Mouse (Mus musculus) liver, embryonic 14.5 days (tissue): ENCODE results near the gene Mrpl51. TPM values are rescaled to one million over a fixed set of nuclear protein-coding genes. Genes with fewer than 3 reads are reported as not detected.

ENCODE experiments used
- ATAC-seq: fragments of 200-750 bp; cut with Nextera tagmentation; 2 replicates; pipeline ENCODE4 v1.8.0; 2017; ENCODE audit warnings: moderate number of reproducible peaks, mild to moderate bottlenecking, moderate library complexity; ENCODE audit not compliant: insufficient read depth
- DNase-seq, 3 experiments: peaks; one replicate each; pipeline ENCODE4 v3.0.0-alpha.2; 2012 to 2013; ENCODE audit warnings: low read depth in 3 of 3, low spot score in 3 of 3
- H3K27ac ChIP-seq: fragments of 300-500 bp; sonication (generic); 2 replicates; pipeline ENCODE4 v1.5.1; 2014; ENCODE audit warnings: moderate library complexity, mild to moderate bottlenecking, control low read depth, inconsistent platforms
- H3K27me3 ChIP-seq: fragments of 300-500 bp; sonication (generic); 2 replicates; pipeline ENCODE4 v1.6.1; 2014; ENCODE audit warnings: mild to moderate bottlenecking, low read length, moderate library complexity; ENCODE audit not compliant: control insufficient read depth, insufficient read depth
- H3K36me3 ChIP-seq: fragments of 300-500 bp; sonication (generic); replicated peaks from 2 replicates; pipeline ENCODE4 v1.6.1; 2014; ENCODE audit warnings: low read depth; ENCODE audit not compliant: control insufficient read depth, insufficient read depth
- H3K4me1 ChIP-seq, 2 experiments: fragments of 200-500 bp in 1 of 2; fragments of 300-500 bp in 1 of 2; sonication (generic) in 1 of 2; replicated peaks; 2 replicates each; pipeline ENCODE4 v1.6.1; 2012 to 2014; ENCODE audit warnings: antibody characterized with exemption in 1 of 2, inconsistent platforms in 1 of 2, low read length in 1 of 2; ENCODE audit not compliant: control insufficient read depth in 2 of 2, insufficient read depth in 2 of 2
- H3K4me2 ChIP-seq: fragments of 300-500 bp; sonication (generic); 2 replicates; pipeline ENCODE4 v1.6.1; 2014; ENCODE audit warnings: low read depth, mild to moderate bottlenecking, control low read depth, moderate library complexity
- H3K4me3 ChIP-seq, 2 experiments: fragments of 200-500 bp in 1 of 2; fragments of 300-500 bp in 1 of 2; sonication (generic) in 1 of 2; 2 replicates each; pipeline ENCODE4 v1.5.1; 2012 to 2014; ENCODE audit warnings: low read depth in 2 of 2, low read length in 2 of 2, mild to moderate bottlenecking in 2 of 2, control low read depth in 1 of 2, inconsistent platforms in 1 of 2, moderate library complexity in 1 of 2; ENCODE audit not compliant: insufficient read depth in 1 of 2
- H3K9ac ChIP-seq: fragments of 300-500 bp; sonication (generic); replicated peaks from 2 replicates; pipeline ENCODE4 v1.6.1; 2014; ENCODE audit warnings: mild to moderate bottlenecking, control low read depth, moderate library complexity
- H3K9me3 ChIP-seq: fragments of 300-500 bp; sonication (generic); 2 replicates; pipeline ENCODE4 v1.6.1; 2016; ENCODE audit warnings: low read length, mixed read lengths; ENCODE audit not compliant: control insufficient read depth
- CTCF ChIP-seq: IDR thresholded peaks from 2 replicates; pipeline ENCODE4 v1.5.1; 2016; ENCODE audit warnings: antibody characterized with exemption, low read depth, control low read depth
- EP300 ChIP-seq: IDR thresholded peaks from 2 replicates; pipeline ENCODE4 v1.6.1; 2016; ENCODE audit warnings: antibody characterized with exemption, low read depth
- WGBS: fragments of 180-500 bp; shearing (Covaris S2); extraction: QIAGEN DNeasy Blood & Tissue Kit; methylation state at CpG from one replicate; pipeline ENCODE4 v1.1.7; 2014; ENCODE audit not compliant: insufficient replicate concordance; 5-methylcytosine and 5-hydroxymethylcytosine counted together
- polyA plus RNA-seq, 2 experiments: library from polyadenylated mRNA; depleted of rRNA in 1 of 2; stranded (reverse) in 1 of 2; unstranded in 1 of 2; fragments of >200 nt; fragmentation: Nextera tagmentation in 1 of 2; extraction: Ambion mirVana in 1 of 2; gene quantifications; 2 replicates each; pipeline versions ENCODE4 v1.2.1 to v1.2.3; 2012 to 2014

Gene Mrpl51
- polyA plus RNA-seq, 2 experiments: 50.9 to 182 TPM

DNA sequence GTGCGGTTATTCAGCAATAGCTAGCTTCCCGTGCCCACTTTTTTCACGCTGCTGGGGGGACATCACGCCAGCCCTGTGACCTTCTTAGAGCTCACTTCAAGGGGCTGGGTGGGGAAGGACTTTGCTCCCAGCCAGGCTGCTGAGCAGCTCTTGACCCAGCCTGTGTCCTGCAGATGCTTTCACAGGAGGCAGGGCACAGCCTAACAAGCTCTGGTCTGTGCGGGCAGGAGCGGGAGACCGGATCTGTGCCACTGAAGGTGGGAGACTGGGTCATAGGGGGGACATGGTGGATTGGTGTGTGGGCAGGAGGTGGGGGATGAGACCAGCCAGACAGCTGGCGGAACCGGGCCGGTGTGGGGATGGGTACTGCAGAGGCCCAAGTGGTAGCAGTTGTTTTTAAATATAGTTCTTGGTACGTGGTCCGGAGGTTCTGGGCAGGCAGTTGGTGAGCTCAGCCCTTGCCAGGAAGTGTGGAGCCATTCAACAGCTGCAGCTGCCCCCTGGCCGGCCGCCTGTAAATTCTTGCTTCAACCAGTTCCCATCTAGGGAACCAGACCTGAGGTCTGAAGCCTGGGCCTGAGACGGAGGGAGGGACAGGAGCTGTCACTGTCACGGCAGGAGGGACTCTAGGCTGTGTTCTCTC, 42.6 kb upstream of the Mrpl51 start:
- 59% methylated on average over 16 of the region's 16 CpGs for WGBS
- H3K27me3 ChIP-seq: no peaks in the 10 kb centered on the region
- ATAC-seq (no peak), DNase-seq (no peak)
- peak overlapping the region; percentile 18; the same call in 1 of the 2 replicates for H3K4me2 ChIP-seq
- TF ChIP-seq CTCF: no peak; the same call in 1 of the 2 replicates
- TF ChIP-seq EP300: no peak
- no peak overlapping the region for H3K9ac ChIP-seq
- H3K27ac ChIP-seq: no peak overlapping the region
- no peaks in the 10 kb centered on the region for H3K9me3 ChIP-seq
- H3K36me3 ChIP-seq: no peaks in the 10 kb centered on the region; the same call in 1 of the 2 replicates
- H3K4me1 ChIP-seq: peaks cover 26 to 36% of the 10 kb centered on the region in 2 experiments
- no peak overlapping the region for H3K4me3 ChIP-seq

- Histone ChIP-seq H3K4me1 (peaks cover 24 to 33% of the 10 kb centered on the region in 2 experiments), H3K4me2 (no peak overlapping the region), H3K27ac (no peak overlapping the region), H3K36me3 (no peaks in the 10 kb centered on the region; the same call in 1 of the 2 replicates), H3K9me3 (no peaks in the 10 kb centered on the region), H3K27me3 (no peaks in the 10 kb centered on the region), H3K9ac (no peak overlapping the region), H3K4me3 (no peak overlapping the region)
- ATAC-seq (no peak), DNase-seq (no peak)
- 75% methylated on average over 7 of the region's 7 CpGs for WGBS
- TF ChIP-seq CTCF (no peak), EP300 (no peak)
Measured at GRCm38 (mm10) chr6:125149569-125149950, 42.0 kb upstream of the Mrpl51 start.

GRCm38 (mm10) chr6:125152212-125153017, 39.2 kb upstream of the Mrpl51 start:
- Histone ChIP-seq H3K27me3 (no peaks in the 10 kb centered on the region), H3K9me3 (no peaks in the 10 kb centered on the region), H3K4me3 (no peak overlapping the region), H3K9ac (no peak overlapping the region), H3K4me2 (peak overlapping the region; percentile 24), H3K36me3 (no peaks in the 10 kb centered on the region; the same call in 1 of the 2 replicates), H3K27ac (no peak overlapping the region), H3K4me1 (peaks cover 10 to 27% of the 10 kb centered on the region in 2 experiments; a peak in 3 of 4 replicates)
- no peak for TF ChIP-seq EP300
- 24% methylated on average over 22 of the region's 22 CpGs for WGBS
- ATAC-seq: peak; percentile 51
- DNase-seq: no peak

- no peak overlapping the region for H3K9ac ChIP-seq
- H3K4me3 ChIP-seq: no peak overlapping the region
- no peak overlapping the region for H3K27ac ChIP-seq
- H3K36me3 ChIP-seq: no peaks in the 10 kb centered on the region; the same call in 1 of the 2 replicates
- ATAC-seq (no peak), DNase-seq (no peak)
- 37% methylated on average over 5 of the region's 5 CpGs for WGBS
- H3K4me1 ChIP-seq: peaks cover 8 to 24% of the 10 kb centered on the region in 2 experiments; a peak in 3 of 4 replicates
- H3K4me2 ChIP-seq: no peak overlapping the region
- H3K9me3 ChIP-seq: no peaks in the 10 kb centered on the region
- TF ChIP-seq EP300 (no peak), CTCF (no peak)
- no peaks in the 10 kb centered on the region for H3K27me3 ChIP-seq
Measured at GRCm38 (mm10) chr6:125153018-125153389, 38.6 kb upstream of the Mrpl51 start.

GRCm38 (mm10) chr6:125153682-125154081, 37.9 kb upstream of the Mrpl51 start:
- no peak for DNase-seq
- no peak overlapping the region for H3K9ac ChIP-seq
- ATAC-seq: no peak
- TF ChIP-seq CTCF (no peak), EP300 (no peak)
- H3K27ac ChIP-seq: no peak overlapping the region
- H3K4me1 ChIP-seq: peaks cover 8 to 18% of the 10 kb centered on the region in 2 experiments; a peak in 3 of 4 replicates
- no peak overlapping the region for H3K4me3 ChIP-seq
- H3K36me3 ChIP-seq: no peaks in the 10 kb centered on the region; the same call in 1 of the 2 replicates
- WGBS: 71% methylated on average over 4 of the region's 4 CpGs
- H3K9me3 ChIP-seq: no peaks in the 10 kb centered on the region
- no peaks in the 10 kb centered on the region for H3K27me3 ChIP-seq
- H3K4me2 ChIP-seq: no peak overlapping the region
